Mouse (Mus musculus) myocyte (in vitro differentiated cells): ENCODE data around the gene Csrp2. TPM values are rescaled to one million over a fixed set of nuclear protein-coding genes. Genes with fewer than 3 reads are reported as not detected.

Experiments
- H3K27me3 ChIP-seq: one replicate; pipeline ENCODE4 v1.6.1; 2011; ENCODE audit not compliant: control insufficient read depth, insufficient read depth, insufficient read length
- H3K36me3 ChIP-seq: one replicate; pipeline ENCODE4 v1.6.1; 2011; ENCODE audit not compliant: control insufficient read depth, insufficient read depth
- H3K4me2 ChIP-seq: one replicate; pipeline ENCODE4 v1.6.1; 2011; ENCODE audit warnings: low read depth, control low read depth
- H3K4me3 ChIP-seq: one replicate; pipeline ENCODE4 v1.5.1; 2011; ENCODE audit warnings: mild to moderate bottlenecking, control low read depth, moderate library complexity
- H3K79me2 ChIP-seq: one replicate; pipeline ENCODE4 v1.6.1; 2011; ENCODE audit not compliant: control insufficient read depth, insufficient read depth
- H3ac ChIP-seq: one replicate; pipeline ENCODE4 v1.6.1; 2011; ENCODE audit not compliant: control insufficient read depth, insufficient read length
- CEBPB ChIP-seq: IDR thresholded peaks from 2 replicates; pipeline ENCODE4 v1.6.1; 2011; ENCODE audit warnings: mild to moderate bottlenecking, moderate library complexity; ENCODE audit not compliant: poor library complexity, insufficient read depth, severe bottlenecking
- E2F4 ChIP-seq: IDR thresholded peaks from one replicate; pipeline ENCODE4 v1.6.1; 2011; ENCODE audit warnings: mild to moderate bottlenecking, control low read depth, moderate library complexity; ENCODE audit not compliant: insufficient read depth
- MAX ChIP-seq: IDR thresholded peaks from one replicate; pipeline ENCODE4 v1.6.1; 2011; ENCODE audit warnings: low read depth, mild to moderate bottlenecking, control low read depth
- MYOD1 ChIP-seq, 3 experiments: IDR thresholded peaks; one replicate each; pipeline ENCODE4 v1.6.1; 2011; ENCODE audit warnings: control low read depth in 2 of 3, low read depth in 2 of 3, mild to moderate bottlenecking in 2 of 3, moderate library complexity in 1 of 3; ENCODE audit not compliant: insufficient read length in 2 of 3, control insufficient read depth in 1 of 3
- MYOG ChIP-seq, 3 experiments: IDR thresholded peaks; one replicate each; pipeline ENCODE4 v1.6.1; 2011; ENCODE audit warnings: control low read depth in 2 of 3, low read depth in 2 of 3, mild to moderate bottlenecking in 2 of 3; ENCODE audit not compliant: insufficient read length in 2 of 3, control insufficient read depth in 1 of 3, insufficient read depth in 1 of 3
- POLR2A ChIP-seq: IDR thresholded peaks from one replicate; pipeline ENCODE4 v1.6.1; 2011; ENCODE audit warnings: low read depth, mild to moderate bottlenecking, control low read depth, moderate library complexity; ENCODE audit not compliant: insufficient read length
- POLR2AphosphoS2 ChIP-seq: IDR thresholded peaks from one replicate; pipeline ENCODE4 v1.6.1; 2011; ENCODE audit warnings: low read depth, control low read depth; ENCODE audit not compliant: insufficient read length
- REST ChIP-seq: IDR thresholded peaks from one replicate; pipeline ENCODE4 v1.6.1; 2011; ENCODE audit warnings: mild to moderate bottlenecking, control low read depth, moderate library complexity; ENCODE audit not compliant: insufficient read depth, insufficient read length
- SRF ChIP-seq: IDR thresholded peaks from one replicate; pipeline ENCODE4 v1.6.1; 2011; ENCODE audit warnings: low read depth; ENCODE audit not compliant: control insufficient read depth, insufficient read length
- TCF12 ChIP-seq: IDR thresholded peaks from one replicate; pipeline ENCODE4 v1.6.1; 2011; ENCODE audit warnings: mild to moderate bottlenecking, control low read depth; ENCODE audit not compliant: poor library complexity, insufficient read depth, severe bottlenecking
- TCF3 ChIP-seq: IDR thresholded peaks from one replicate; pipeline ENCODE4 v1.6.1; 2011; ENCODE audit warnings: low read depth, control low read depth; ENCODE audit not compliant: insufficient read length
- USF1 ChIP-seq: IDR thresholded peaks from one replicate; pipeline ENCODE4 v1.6.1; 2011; ENCODE audit warnings: low read depth, mild to moderate bottlenecking, control low read depth, moderate library complexity
- polyA plus RNA-seq: library from polyadenylated mRNA; unstranded; fragments of >200 nt; fragmentation: generic; extraction: Trizol; gene quantifications from one replicate; pipeline ENCODE4 v1.2.1, GENCODE M21; 2012; ENCODE audit warnings: missing spikeins

The Csrp2 gene
- polyA plus RNA-seq, 1 experiment = 264 TPM

DNA sequence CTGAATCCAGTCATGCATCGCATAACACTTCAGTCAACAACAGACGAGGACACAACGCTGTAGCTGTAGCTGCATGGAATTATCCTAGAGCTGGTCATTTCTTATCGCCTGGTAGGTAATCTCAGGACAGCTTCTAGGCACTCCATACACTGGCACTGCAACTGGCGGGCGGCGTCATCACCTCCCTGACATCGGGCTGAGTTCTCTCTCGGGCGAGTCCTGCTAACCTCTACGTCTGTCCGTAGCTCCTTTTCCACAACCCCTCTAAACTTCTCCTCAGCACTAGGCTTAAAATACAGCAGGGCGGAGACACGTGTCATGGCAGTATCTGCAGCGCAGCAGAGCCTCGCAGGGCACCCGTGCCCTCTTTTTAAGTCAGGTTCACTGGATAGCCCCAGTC is 67.1 kb downstream of the Csrp2 start:
- no peak for TF ChIP-seq MYOD1 (IDR thresholded peaks at IDR 0.05; ENCODE audit: control insufficient read depth in 1 of 3, insufficient read length in 2 of 3, low read depth in 2 of 3)
- TF ChIP-seq TCF12 = no peak
- TF ChIP-seq MYOG (IDR thresholded peaks at IDR 0.05; ENCODE audit: control insufficient read depth in 1 of 3, insufficient read depth in 1 of 3, insufficient read length in 2 of 3, low read depth in 2 of 3) = no peak
- no peak for TF ChIP-seq REST
- no peak for TF ChIP-seq CEBPB
- TF ChIP-seq MAX = no peak
- TF ChIP-seq TCF3 = no peak
- TF ChIP-seq SRF = no peak
- TF ChIP-seq E2F4 = no peak
- no peak for TF ChIP-seq USF1
- no peak for TF ChIP-seq POLR2AphosphoS2
- no peak for TF ChIP-seq POLR2A
- no peak overlapping the region for H3K4me3 ChIP-seq
- no peak overlapping the region for H3K4me2 ChIP-seq

More for the DNA sequence above, 67.1 kb downstream of the Csrp2 start:
- Histone ChIP-seq H3K27me3 (no peaks in the 10 kb centered on the region), H3K36me3 (peaks cover 5% of the 10 kb centered on the region), H3K79me2 (peaks cover 43% of the 10 kb centered on the region), H3ac (no peak overlapping the region)

Other genes starting within 250 kb of the Csrp2 start
- gene E2f7, start 174.3 kb upstream of the Csrp2 start, polyA plus RNA-seq = 3.3 TPM
- gene Zdhhc17, start 90.4 kb downstream of the Csrp2 start, polyA plus RNA-seq = 6.6 TPM
- gene Osbpl8, start 245.0 kb downstream of the Csrp2 start, polyA plus RNA-seq = 5.3 TPM